Mouse (Mus musculus) C2C12 (cell line): ENCODE results near the gene Igfbp4. TPM values are rescaled to one million over a fixed set of nuclear protein-coding genes. Genes with fewer than 3 reads are reported as not detected.

Experiments
- H3K27me3 ChIP-seq: one replicate; pipeline ENCODE4 v1.6.1; 2011; ENCODE audit not compliant: control insufficient read depth, insufficient read depth, insufficient read length
- H3K36me3 ChIP-seq: one replicate; pipeline ENCODE4 v1.6.1; 2011; ENCODE audit not compliant: control insufficient read depth, insufficient read depth
- H3K4me3 ChIP-seq: one replicate; pipeline ENCODE4 v1.5.1; 2011; ENCODE audit warnings: mild to moderate bottlenecking, control low read depth; ENCODE audit not compliant: poor library complexity, insufficient read depth, severe bottlenecking
- H3K79me2 ChIP-seq: one replicate; pipeline ENCODE4 v1.6.1; 2011; ENCODE audit not compliant: control insufficient read depth, insufficient read depth
- H3K79me3 ChIP-seq: one replicate; pipeline ENCODE4 v1.6.1; 2011; ENCODE audit warnings: low read depth, control low read depth
- H3ac ChIP-seq: one replicate; pipeline ENCODE3; 2011; ENCODE audit warnings: low read depth; ENCODE audit not compliant: control insufficient read depth, insufficient read length
- CEBPB ChIP-seq: IDR thresholded peaks from one replicate; pipeline ENCODE4 v1.6.1; 2011; ENCODE audit warnings: low read depth, mild to moderate bottlenecking, control low read depth, moderate library complexity
- CTCF ChIP-seq: IDR thresholded peaks from one replicate; pipeline ENCODE4 v1.5.1; 2011; ENCODE audit not compliant: control insufficient read depth, insufficient read depth, insufficient read length
- FOSL1 ChIP-seq: IDR thresholded peaks from one replicate; pipeline ENCODE4 v1.8.0; 2011; ENCODE audit warnings: mild to moderate bottlenecking, low read length; ENCODE audit not compliant: poor library complexity, insufficient read depth, severe bottlenecking
- MAX ChIP-seq: IDR thresholded peaks from one replicate; pipeline ENCODE4 v1.6.1; 2011; ENCODE audit warnings: mild to moderate bottlenecking, control low read depth
- MYOD1 ChIP-seq: IDR thresholded peaks from one replicate; pipeline ENCODE4 v1.6.1; 2011; ENCODE audit warnings: low read depth; ENCODE audit not compliant: control insufficient read depth, insufficient read length
- MYOG ChIP-seq: IDR thresholded peaks from one replicate; pipeline ENCODE4 v1.6.1; 2011; ENCODE audit not compliant: control insufficient read depth, insufficient read length; ENCODE audit errors: extremely low read depth
- USF1 ChIP-seq: IDR thresholded peaks from one replicate; pipeline ENCODE4 v1.6.1; 2011; ENCODE audit warnings: low read depth, mild to moderate bottlenecking, control low read depth, moderate library complexity
- polyA plus RNA-seq: library from polyadenylated mRNA; unstranded; fragments of >200 nt; fragmentation: generic; extraction: Trizol; gene quantifications from one replicate; pipeline ENCODE4 v1.2.1, GENCODE M21; 2012; ENCODE audit warnings: missing spikeins

Gene Igfbp4
- polyA plus RNA-seq, 1 experiment, result 38.5 TPM

- no peak for TF ChIP-seq CEBPB
- no peak for TF ChIP-seq CTCF
- no peak for TF ChIP-seq MAX
- no peak for TF ChIP-seq MYOG
- no peak for TF ChIP-seq MYOD1
- no peak for TF ChIP-seq FOSL1
- no peak for TF ChIP-seq USF1
- Histone ChIP-seq H3K36me3 (no peaks in the 10 kb centered on the region), H3ac (no peak overlapping the region), H3K79me2 (peaks cover 48% of the 10 kb centered on the region), H3K27me3 (no peaks in the 10 kb centered on the region), H3K79me3 (peaks cover 16% of the 10 kb centered on the region), H3K4me3 (peak overlapping the region; percentile 39)
These were observed 1.9 kb downstream of the Igfbp4 start for GRCm38 (mm10) chr11:99042834-99043431.

GRCm38 (mm10) chr11:99043632-99044031, 2.6 kb downstream of the Igfbp4 start:
- H3K79me2 ChIP-seq, result peaks cover 48% of the 10 kb centered on the region
- H3K4me3 ChIP-seq, result no peak overlapping the region
- H3K36me3 ChIP-seq, result no peaks in the 10 kb centered on the region
- H3K27me3 ChIP-seq, result no peaks in the 10 kb centered on the region
- peaks cover 16% of the 10 kb centered on the region for H3K79me3 ChIP-seq
- no peak overlapping the region for H3ac ChIP-seq
- no peak for TF ChIP-seq CTCF
- no peak for TF ChIP-seq USF1
- TF ChIP-seq MYOD1, result no peak
- no peak for TF ChIP-seq FOSL1
- no peak for TF ChIP-seq MAX

GRCm38 (mm10) chr11:99044306-99044705, 3.3 kb downstream of the Igfbp4 start:
- TF ChIP-seq MYOD1, result no peak
- no peak for TF ChIP-seq MYOG
- TF ChIP-seq CTCF, result no peak
- TF ChIP-seq MAX, result no peak
- no peak for TF ChIP-seq CEBPB
- H3K27me3 ChIP-seq, result no peaks in the 10 kb centered on the region
- H3K79me2 ChIP-seq, result peaks cover 48% of the 10 kb centered on the region
- H3K4me3 ChIP-seq, result no peak overlapping the region
- H3ac ChIP-seq, result no peak overlapping the region
- H3K36me3 ChIP-seq, result peaks cover 4% of the 10 kb centered on the region
- H3K79me3 ChIP-seq, result peaks cover 16% of the 10 kb centered on the region

GRCm38 (mm10) chr11:99045159-99045889, 4.3 kb downstream of the Igfbp4 start:
- peaks cover 16% of the 10 kb centered on the region for H3K79me3 ChIP-seq
- peaks cover 6% of the 10 kb centered on the region for H3K36me3 ChIP-seq
- no peak overlapping the region for H3K4me3 ChIP-seq
- TF ChIP-seq MAX, result no peak
- no peak for TF ChIP-seq FOSL1
- TF ChIP-seq MYOG, result no peak
- TF ChIP-seq CEBPB, result no peak
- no peak for TF ChIP-seq USF1
- TF ChIP-seq CTCF, result no peak
- no peak for TF ChIP-seq MYOD1
- H3K27me3 ChIP-seq, result no peaks in the 10 kb centered on the region
- H3K79me2 ChIP-seq, result peaks cover 48% of the 10 kb centered on the region
- no peak overlapping the region for H3ac ChIP-seq

GRCm38 (mm10) chr11:99047120-99047519, 6.1 kb downstream of the Igfbp4 start:
- no peak overlapping the region for H3ac ChIP-seq
- TF ChIP-seq MYOD1, result no peak
- no peak for TF ChIP-seq CEBPB
- TF ChIP-seq MYOG, result no peak
- no peak for TF ChIP-seq USF1
- TF ChIP-seq MAX, result no peak
- no peak for TF ChIP-seq CTCF
- TF ChIP-seq FOSL1, result no peak
- H3K79me2 ChIP-seq, result peaks cover 30% of the 10 kb centered on the region
- H3K79me3 ChIP-seq, result peaks cover 10% of the 10 kb centered on the region
- H3K36me3 ChIP-seq, result peaks cover 6% of the 10 kb centered on the region
- H3K4me3 ChIP-seq, result no peak overlapping the region
- H3K27me3 ChIP-seq, result no peaks in the 10 kb centered on the region

- TF ChIP-seq CTCF (no peak), MYOD1 (no peak), MYOG (no peak), CEBPB (no peak), MAX (no peak), FOSL1 (no peak), USF1 (no peak)
- H3K4me3 ChIP-seq, result no peak overlapping the region
- no peaks in the 10 kb centered on the region for H3K27me3 ChIP-seq
- peaks cover 25% of the 10 kb centered on the region for H3K79me2 ChIP-seq
- no peak overlapping the region for H3ac ChIP-seq
- H3K79me3 ChIP-seq, result peaks cover 6% of the 10 kb centered on the region
- H3K36me3 ChIP-seq, result peaks cover 6% of the 10 kb centered on the region
These were observed 6.6 kb downstream of the Igfbp4 start for GRCm38 (mm10) chr11:99047643-99048042.
